Mouse (Mus musculus) ovary, postnatal 14 days (tissue): ENCODE data around the gene Dnajb9.
A peak's percentile ranks its signal among the peaks of the same experiment; 100 is the strongest.
"Not testable (repeated sequence)": the region's sequence is repeated elsewhere in the genome, so short reads cannot be mapped to it uniquely, and the experiment has no call there.

Experiments
- DNase-seq: peaks from one replicate; pipeline ENCODE4 v3.0.0; 2022; ENCODE audit warnings: low spot score

The Dnajb9 gene

GRCm38 (mm10) chr12:44209824-44210752 is at the start of gene Dnajb9:
Gene Dnajb9 (minus strand): TSS chr12:44210326.
- DNase-seq, result peak; percentile 99

- DNase-seq, result no peak
Measured at GRCm38 (mm10) chr12:44248309-44248977, 38.3 kb upstream of the Dnajb9 start.

DNA sequence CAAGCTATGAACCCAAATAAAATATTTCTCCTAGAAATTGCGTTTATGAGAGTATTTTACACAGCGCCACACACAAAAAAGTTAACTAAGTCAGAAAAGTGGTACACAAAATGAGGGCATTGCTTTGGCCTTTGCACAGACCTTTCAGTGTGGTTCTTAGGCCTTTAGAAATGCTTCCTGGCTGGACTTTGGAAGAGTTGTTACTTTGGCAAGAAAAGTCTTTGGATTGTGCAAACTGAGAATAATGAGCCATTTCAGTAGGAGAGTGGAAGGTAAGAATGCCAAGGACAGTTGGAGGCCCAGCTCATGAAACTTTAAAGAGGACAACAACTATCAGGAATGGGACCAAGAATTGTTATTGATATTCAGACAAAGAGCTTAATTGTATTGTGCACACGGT is 35.6 kb upstream of the Dnajb9 start:
- DNase-seq, result no peak

- DNase-seq, result no peak
Measured at GRCm38 (mm10) chr12:44242407-44242806, 32.3 kb upstream of the Dnajb9 start.

GRCm38 (mm10) chr12:44241090-44241489 is 31.0 kb upstream of the Dnajb9 start:
- DNase-seq, result no peak

DNA sequence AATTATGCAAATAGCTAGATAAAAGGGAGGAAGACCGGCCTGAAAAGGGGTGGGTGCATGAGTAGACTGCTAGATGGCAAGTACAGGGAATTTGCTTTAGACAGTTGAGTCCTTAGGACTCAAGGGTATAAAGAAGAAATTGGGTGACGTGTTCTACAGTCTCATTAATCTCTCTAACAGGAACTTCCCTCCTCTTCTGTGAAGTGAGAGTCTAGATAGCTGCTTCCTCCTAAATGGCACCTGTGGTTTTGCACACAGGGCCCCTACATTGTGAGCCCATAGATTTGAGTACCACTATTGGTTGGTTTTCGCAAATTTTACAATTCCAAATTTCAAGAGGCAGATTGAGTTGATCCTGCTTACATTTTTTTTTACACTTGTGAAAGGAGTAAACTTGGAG is 14.5 kb upstream of the Dnajb9 start:
- DNase-seq, result no peak

DNA sequence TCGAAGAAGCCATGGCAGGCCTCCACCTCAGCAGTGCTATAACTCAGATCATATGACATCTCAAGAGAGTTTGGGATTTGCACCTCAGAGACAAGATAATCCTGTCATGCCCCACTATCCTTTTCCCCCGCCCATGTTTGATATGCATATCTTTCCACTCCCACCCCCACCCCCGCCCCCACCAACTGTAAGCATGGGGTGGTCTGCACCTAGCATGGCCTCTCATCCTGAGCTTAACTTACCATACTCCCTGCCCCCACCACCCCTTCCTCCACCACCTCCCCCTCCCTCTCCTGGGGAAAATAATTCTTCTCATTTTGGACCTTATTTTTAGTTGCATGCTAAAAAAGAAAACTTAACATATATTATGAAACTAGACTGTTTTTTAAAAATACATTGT is 12.9 kb upstream of the Dnajb9 start:
- no peak for DNase-seq

DNA sequence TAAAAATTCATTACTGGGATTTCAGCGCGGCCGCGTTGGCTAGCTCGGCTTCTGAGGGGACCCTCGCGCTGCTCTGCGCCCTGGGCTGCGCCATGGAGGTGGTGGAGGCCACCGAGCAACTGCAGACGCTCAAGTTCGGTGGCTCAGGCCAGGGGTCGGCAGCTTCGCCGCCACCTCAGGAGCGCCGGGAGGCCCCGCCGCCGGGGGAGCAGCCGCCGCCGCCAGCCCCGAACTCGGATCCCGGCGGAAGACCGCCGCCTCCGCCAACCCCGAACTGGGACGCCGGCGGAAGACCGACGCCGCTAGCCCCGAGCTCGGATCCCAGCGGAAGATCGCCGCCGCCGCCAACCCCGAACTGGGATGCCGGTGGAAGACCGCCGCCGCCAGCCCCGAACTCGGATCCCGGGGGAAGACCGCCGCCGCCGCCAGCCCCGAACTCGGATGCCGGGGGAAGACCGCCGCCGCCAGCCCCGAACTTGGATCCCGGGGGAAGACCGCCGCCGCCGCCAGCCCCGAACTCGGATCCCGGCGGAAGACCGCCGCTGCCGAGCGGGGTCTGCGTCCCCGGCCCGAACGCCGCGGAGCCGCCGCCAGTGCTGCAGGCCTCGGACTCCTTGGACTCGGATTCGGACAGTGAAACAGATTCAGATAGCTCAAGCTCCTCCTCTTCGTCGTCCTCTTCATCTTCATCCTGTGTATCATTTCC is 11.7 kb upstream of the Dnajb9 start:
- peak; percentile 17 for DNase-seq

DNA sequence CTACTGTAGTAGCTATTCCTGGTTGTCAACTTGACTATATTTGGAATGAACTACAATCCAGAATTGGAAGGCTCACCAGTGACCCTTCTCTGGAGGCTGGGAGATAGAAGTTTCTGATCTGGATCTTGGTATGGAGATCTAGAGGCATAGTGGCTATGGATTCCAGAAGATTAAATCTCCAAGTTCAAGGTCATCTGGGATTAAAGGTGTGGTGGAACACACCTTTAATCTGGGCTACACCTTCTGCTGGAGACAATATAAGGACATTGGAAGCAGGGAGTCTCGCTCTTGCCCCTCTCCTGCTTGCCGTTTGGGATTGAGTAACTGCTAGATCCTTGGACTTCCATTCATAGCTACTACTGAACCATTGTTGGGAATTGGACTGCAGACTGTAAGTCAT is 10.9 kb upstream of the Dnajb9 start, which contains the start of gene Pnpla8:
Gene Pnpla8 (plus strand): TSS at position 301 of the 400 bp plus-strand sequence.
- not testable (repeated sequence) for DNase-seq

GRCm38 (mm10) chr12:44211555-44211954 is 1.4 kb upstream of the Dnajb9 start:
- no peak for DNase-seq

GRCm38 (mm10) chr12:44209141-44209823 is 844 bp downstream of the Dnajb9 start:
- DNase-seq, result peak; percentile 39

- DNase-seq, result no peak
Measured at GRCm38 (mm10) chr12:44197873-44198525, 12.1 kb downstream of the Dnajb9 start.

GRCm38 (mm10) chr12:44181081-44181982 is 28.8 kb downstream of the Dnajb9 start:
- peak; percentile 7 for DNase-seq

DNA sequence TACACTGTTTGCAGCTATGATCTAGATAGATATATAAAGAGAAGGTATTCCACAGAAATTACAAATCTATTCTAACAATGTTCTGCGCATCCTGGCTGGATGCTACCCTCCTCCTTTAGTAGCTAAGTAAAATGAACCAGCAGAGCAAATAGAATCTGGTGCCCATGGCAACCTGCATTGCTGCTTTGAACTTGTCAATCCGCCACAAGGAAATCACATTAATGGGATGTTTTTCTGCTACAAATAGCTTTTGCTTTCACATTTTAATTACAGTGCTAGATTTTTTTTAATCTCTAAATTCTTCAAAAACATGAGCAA is 33.1 kb downstream of the Dnajb9 start:
- no peak for DNase-seq

GRCm38 (mm10) chr12:44176331-44177037 is 33.6 kb downstream of the Dnajb9 start:
- DNase-seq, result no peak

DNA sequence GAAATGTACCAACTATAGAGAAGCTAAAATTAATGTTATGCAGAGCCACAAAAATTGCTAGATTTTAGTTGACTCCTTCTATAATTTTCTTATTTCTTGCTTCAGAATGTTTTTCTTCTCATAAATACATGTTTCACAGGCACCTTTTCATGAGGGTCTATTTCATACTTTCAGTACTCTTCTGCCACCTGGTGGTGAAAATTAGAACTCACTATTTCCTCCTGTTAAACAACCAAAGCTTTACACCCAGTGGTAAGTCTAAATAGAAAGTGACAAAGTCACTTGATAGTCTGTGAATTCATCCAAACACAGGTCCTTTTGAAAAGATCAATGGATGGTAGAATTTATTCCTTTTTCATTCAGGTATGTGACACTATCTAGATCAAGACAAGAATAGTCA is 43.2 kb downstream of the Dnajb9 start:
- DNase-seq, result peak; percentile 31

DNA sequence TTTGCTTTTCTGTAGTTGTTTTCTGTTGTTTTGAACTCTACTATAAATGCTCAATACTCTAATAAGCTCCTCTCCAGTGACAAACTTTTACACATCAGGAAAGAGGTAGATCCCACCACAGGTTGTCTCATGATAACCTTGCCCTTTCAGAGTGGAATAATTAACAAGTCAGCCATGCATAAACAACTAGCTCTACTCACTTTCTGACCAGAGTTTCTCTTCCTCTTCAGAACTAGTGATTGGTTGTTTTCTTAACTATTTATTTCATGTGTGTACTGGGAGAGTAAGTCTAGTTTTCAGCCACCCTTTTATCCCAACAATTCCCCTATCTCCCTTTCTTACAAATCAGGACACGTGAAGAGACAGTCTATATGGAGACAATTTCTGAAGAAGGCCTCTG is 50.8 kb downstream of the Dnajb9 start:
- DNase-seq, result no peak
